Mouse (Mus musculus) adrenal gland, postnatal 0 days (tissue): ENCODE results near the gene Bhlhb9. TPM values are rescaled to one million over a fixed set of nuclear protein-coding genes. Genes with fewer than 3 reads are reported as not detected.

Experiments used
- microRNA-seq: library from miRNA; unstranded; fragments of <30 nt; microRNA quantifications from one replicate; pipeline ENCODE4, GENCODE M21; 2016; ENCODE audit warnings: borderline replicate concordance; ENCODE audit not compliant: insufficient number of aligned reads
- polyA plus RNA-seq: library from polyadenylated mRNA; unstranded; fragments of >200 nt; fragmentation: Nextera tagmentation; extraction: Ambion mirVana; gene quantifications from 2 replicates; pipeline ENCODE4 v1.2.1, GENCODE M21; 2015

The Bhlhb9 gene
- polyA plus RNA-seq: 35.1 and 35.5 TPM in 2 replicates

DNA sequence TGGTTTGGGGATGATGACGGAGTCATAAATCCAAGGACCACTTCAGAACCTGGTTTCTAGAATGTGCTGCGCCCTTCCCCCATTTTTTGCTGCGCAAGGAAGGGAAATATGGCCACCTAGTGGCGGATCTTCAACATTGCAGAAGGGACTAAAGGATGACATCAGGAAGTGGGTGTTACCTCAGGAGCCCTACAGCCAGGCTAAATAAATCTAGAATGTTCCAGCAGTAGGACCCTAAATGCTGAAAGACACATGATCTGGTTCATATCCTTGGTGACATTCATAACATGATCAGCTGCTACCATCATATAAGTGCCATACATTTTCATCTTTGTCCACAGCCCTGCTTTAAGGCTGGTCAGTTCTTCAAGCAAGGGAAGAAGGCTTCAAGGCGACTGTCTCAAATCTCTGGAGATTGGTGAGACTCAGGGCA lies at the start of gene Bhlhb9:
Bhlhb9 (plus strand) TSS at position 383 of the 433 bp plus-strand sequence.

DNA sequence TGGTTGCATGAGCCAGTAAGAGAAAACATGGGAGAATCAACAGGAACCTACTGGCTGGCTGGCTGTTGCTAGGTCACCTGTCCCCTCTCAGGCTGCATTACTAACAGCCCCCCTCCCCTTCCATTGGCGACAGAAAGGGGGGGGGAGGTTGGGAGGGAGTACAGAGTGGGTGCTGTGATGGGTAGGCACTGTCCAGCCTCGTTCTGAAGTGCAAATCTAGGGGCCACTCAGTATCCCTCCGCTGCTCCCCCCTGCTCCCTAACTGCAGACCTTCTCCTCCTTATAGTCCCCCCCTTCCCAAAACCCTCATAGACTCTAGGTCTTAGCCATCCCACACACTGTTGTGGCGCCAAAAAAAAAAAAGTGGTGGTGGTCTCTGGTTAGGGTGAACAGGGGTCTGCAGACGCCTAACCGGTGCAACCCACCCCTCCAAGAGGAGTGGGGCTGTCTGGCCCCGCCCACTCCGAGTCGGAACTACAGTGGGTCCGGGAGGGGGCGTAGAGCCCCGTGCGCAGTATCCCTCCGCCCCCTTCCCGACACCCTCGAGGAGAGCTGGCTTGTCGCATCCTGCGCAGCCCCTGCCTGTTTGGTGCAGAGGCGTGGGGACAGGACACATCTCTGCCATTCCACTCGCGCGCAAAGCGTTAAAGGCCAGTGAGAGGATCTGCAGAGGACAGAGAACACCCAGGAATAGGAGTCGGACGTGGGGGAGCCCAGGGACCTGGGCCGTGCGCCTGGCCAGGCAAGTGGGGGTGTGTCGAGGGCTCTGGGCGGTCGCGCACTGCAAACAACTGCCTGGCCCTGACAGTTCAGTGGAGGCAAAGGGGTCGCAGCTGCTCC lies 41.3 kb downstream of the Bhlhb9 start, which contains the start of gene Gprasp2:
Gprasp2 (plus strand) TSS at position 514 of the 840 bp plus-strand sequence.

Small RNAs within 50 kb of the gene (microRNA-seq; reads per million reads assigned to microRNA genes)
- not detected for gene Mir1970

Other genes starting within 250 kb of the Bhlhb9 start
- gene Nxf7, start 198.8 kb upstream of the Bhlhb9 start, polyA plus RNA-seq: not detected in 2 replicates
- gene Prame, start 169.9 kb upstream of the Bhlhb9 start, polyA plus RNA-seq: not detected in 2 replicates
- gene Tcp11x2, start 103.8 kb upstream of the Bhlhb9 start, polyA plus RNA-seq: not detected in 2 replicates
- not detected in 2 replicates for gene Tmsb15a, start 72.3 kb upstream of the Bhlhb9 start, polyA plus RNA-seq
- gene Armcx5, start 54.9 kb upstream of the Bhlhb9 start, polyA plus RNA-seq: 9.3 and 12.9 TPM in 2 replicates
- 36.0 and 40.9 TPM in 2 replicates for gene Gprasp1, start 54.9 kb upstream of the Bhlhb9 start, polyA plus RNA-seq
- 26.4 and 29.7 TPM in 2 replicates for gene Gprasp2, start 41.4 kb downstream of the Bhlhb9 start, polyA plus RNA-seq
- 56.5 and 60.6 TPM in 2 replicates for gene Arxes2, start 196.2 kb downstream of the Bhlhb9 start, polyA plus RNA-seq
- 15.7 and 25.3 TPM in 2 replicates for gene Arxes1, start 235.8 kb downstream of the Bhlhb9 start, polyA plus RNA-seq